Mouse (Mus musculus): ENCODE data around the gene Tspan5. TPM values are rescaled to one million over a fixed set of nuclear protein-coding genes. Genes with fewer than 3 reads are reported as not detected.

Gene Tspan5
- polyA plus RNA-seq, 1 experiment, result 33.0 TPM

- WGBS, result 68% methylated on average over 3 of the region's 3 CpGs
- Histone ChIP-seq H3K4me1 (ENCODE audit: control insufficient read depth, insufficient read depth, low read length) (no peaks in the 10 kb centered on the region), H3K4me3 (replicated peaks; ENCODE audit: extremely low read depth, low read depth, low read length) (no peak overlapping the region)
- no peak for DNase-seq
- no peak for TF ChIP-seq POLR2A (IDR thresholded peaks at IDR 0.05; ENCODE audit: borderline replicate concordance, extremely low read depth, low read depth, low read length)
Observed at GRCm38 (mm10) chr3:138796583-138796982, 54.6 kb downstream of the Tspan5 start.

GRCm38 (mm10) chr3:138800664-138801411 is 58.8 kb downstream of the Tspan5 start:
- TF ChIP-seq CTCF (IDR thresholded peaks at IDR 0.05; ENCODE audit: insufficient read depth, low read length) (no peak), POLR2A (IDR thresholded peaks at IDR 0.05; ENCODE audit: borderline replicate concordance, extremely low read depth, low read depth, low read length) (no peak)
- Histone ChIP-seq H3K4me1 (ENCODE audit: control insufficient read depth, insufficient read depth, low read length) (0 out of 2 replicates have a peak, but pooled peaks cover 2% of the 10 kb centered on the region), H3K4me3 (replicated peaks; ENCODE audit: extremely low read depth, low read depth, low read length) (no peak overlapping the region)
- WGBS, result 66% methylated on average over 16 of the region's 16 CpGs
- DNase-seq, result no peak

GRCm38 (mm10) chr3:138801661-138802060 is 59.7 kb downstream of the Tspan5 start:
- DNase-seq, result no peak
- WGBS, result 71% methylated on average over 6 of the region's 6 CpGs
- no peak overlapping the region for H3K4me3 ChIP-seq (replicated peaks; ENCODE audit: extremely low read depth, low read depth, low read length)
- 0 out of 2 replicates have a peak, but pooled peaks cover 2% of the 10 kb centered on the region for H3K4me1 ChIP-seq (ENCODE audit: control insufficient read depth, insufficient read depth, low read length)
- TF ChIP-seq CTCF (IDR thresholded peaks at IDR 0.05; ENCODE audit: insufficient read depth, low read length) (no peak), POLR2A (IDR thresholded peaks at IDR 0.05; ENCODE audit: borderline replicate concordance, extremely low read depth, low read depth, low read length) (no peak)

- TF ChIP-seq POLR2A (IDR thresholded peaks at IDR 0.05; ENCODE audit: borderline replicate concordance, extremely low read depth, low read depth, low read length), result no peak
- no peak for DNase-seq
- Histone ChIP-seq H3K4me3 (replicated peaks; ENCODE audit: extremely low read depth, low read depth, low read length) (no peak overlapping the region), H3K4me1 (ENCODE audit: control insufficient read depth, insufficient read depth, low read length) (0 out of 2 replicates have a peak, but pooled peaks cover 2% of the 10 kb centered on the region)
- WGBS, result 70% methylated on average over 21 of the region's 21 CpGs
Observed at GRCm38 (mm10) chr3:138802722-138803443, 60.9 kb downstream of the Tspan5 start.

- WGBS, result 65% methylated on average over 11 of the region's 11 CpGs
- DNase-seq, result no peak
- TF ChIP-seq POLR2A (IDR thresholded peaks at IDR 0.05; ENCODE audit: borderline replicate concordance, extremely low read depth, low read depth, low read length), result no peak
- no peak for TF ChIP-seq CTCF (IDR thresholded peaks at IDR 0.05; ENCODE audit: insufficient read depth, low read length)
Observed at GRCm38 (mm10) chr3:138803444-138804085, 61.6 kb downstream of the Tspan5 start.

GRCm38 (mm10) chr3:138804104-138805048 is 62.4 kb downstream of the Tspan5 start:
- TF ChIP-seq POLR2A (IDR thresholded peaks at IDR 0.05; ENCODE audit: borderline replicate concordance, extremely low read depth, low read depth, low read length) (no peak), CTCF (IDR thresholded peaks at IDR 0.05; ENCODE audit: insufficient read depth, low read length) (no peak)
- 0 out of 2 replicates have a peak, but pooled peaks cover 2% of the 10 kb centered on the region for H3K4me1 ChIP-seq (ENCODE audit: control insufficient read depth, insufficient read depth, low read length)
- no peak overlapping the region for H3K4me3 ChIP-seq (replicated peaks; ENCODE audit: extremely low read depth, low read depth, low read length)
- no peak for DNase-seq
- WGBS, result 64% methylated on average over 11 of the region's 11 CpGs

More at GRCm38 (mm10) chr3:138803444-138804085, 61.6 kb downstream of the Tspan5 start:
- H3K4me3 ChIP-seq (replicated peaks; ENCODE audit: extremely low read depth, low read depth, low read length), result no peak overlapping the region
- H3K4me1 ChIP-seq (ENCODE audit: control insufficient read depth, insufficient read depth, low read length), result 0 out of 2 replicates have a peak, but pooled peaks cover 2% of the 10 kb centered on the region

GRCm38 (mm10) chr3:138807795-138808194 is 65.8 kb downstream of the Tspan5 start:
- WGBS, result 77% methylated on average over 4 of the region's 4 CpGs
- no peak overlapping the region for H3K4me3 ChIP-seq (replicated peaks; ENCODE audit: extremely low read depth, low read depth, low read length)

GRCm38 (mm10) chr3:138809509-138809908 is 67.5 kb downstream of the Tspan5 start:
- H3K4me1 ChIP-seq (ENCODE audit: control insufficient read depth, insufficient read depth, low read length), result no peaks in the 10 kb centered on the region
- DNase-seq, result no peak
- no peak overlapping the region for H3K4me3 ChIP-seq (replicated peaks; ENCODE audit: extremely low read depth, low read depth, low read length)
- no peak for TF ChIP-seq POLR2A (IDR thresholded peaks at IDR 0.05; ENCODE audit: borderline replicate concordance, extremely low read depth, low read depth, low read length)
- TF ChIP-seq CTCF (IDR thresholded peaks at IDR 0.05; ENCODE audit: insufficient read depth, low read length), result no peak
- WGBS, result 87% methylated on average over 8 of the region's 8 CpGs

More at GRCm38 (mm10) chr3:138807795-138808194, 65.8 kb downstream of the Tspan5 start:
- TF ChIP-seq POLR2A (IDR thresholded peaks at IDR 0.05; ENCODE audit: borderline replicate concordance, extremely low read depth, low read depth, low read length) (no peak), CTCF (IDR thresholded peaks at IDR 0.05; ENCODE audit: insufficient read depth, low read length) (no peak)
- DNase-seq, result no peak
- H3K4me1 ChIP-seq (ENCODE audit: control insufficient read depth, insufficient read depth, low read length), result 0 out of 2 replicates have a peak, but pooled peaks cover 2% of the 10 kb centered on the region

Data from lung, adult 2 months (tissue).